Mouse (Mus musculus) frontal cortex, adult 2 months (tissue): ENCODE results near the gene Lpp. TPM values are rescaled to one million over a fixed set of nuclear protein-coding genes. Genes with fewer than 3 reads are reported as not detected.

Source experiments
- DNase-seq, 2 experiments: peaks; one replicate each; pipeline ENCODE4 v3.0.0; 2022; ENCODE audit warnings: low spot score in 1 of 2; ENCODE audit errors: extremely low spot score in 1 of 2
- polyA plus RNA-seq: library from polyadenylated mRNA; depleted of rRNA; stranded (reverse); fragments of >200 nt; gene quantifications from 2 replicates; pipeline ENCODE4 v1.2.3, GENCODE M21; 2012

The Lpp gene
- polyA plus RNA-seq, 1 experiment = 3.0 TPM

DNA sequence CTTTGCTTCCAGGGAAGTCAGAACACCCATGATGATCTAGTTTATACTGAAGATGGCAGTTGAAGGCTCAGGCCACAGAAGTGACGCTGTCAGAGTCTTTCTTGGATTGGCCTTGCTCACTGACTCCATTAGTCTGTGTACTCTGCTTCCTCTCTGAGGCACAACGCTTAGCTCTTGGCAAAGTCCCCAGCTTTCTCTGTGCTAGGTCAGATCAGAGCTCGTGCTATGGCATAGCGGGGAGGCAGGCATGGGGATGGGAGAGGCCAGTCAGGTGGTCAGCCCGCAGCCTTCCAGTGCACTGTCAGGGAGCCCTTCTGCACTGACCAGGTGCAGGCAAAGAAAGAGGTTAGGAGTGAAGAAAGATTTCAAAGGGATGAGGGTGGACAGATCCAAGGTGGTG is 72.3 kb downstream of the Lpp start:
- no peak for DNase-seq

DNA sequence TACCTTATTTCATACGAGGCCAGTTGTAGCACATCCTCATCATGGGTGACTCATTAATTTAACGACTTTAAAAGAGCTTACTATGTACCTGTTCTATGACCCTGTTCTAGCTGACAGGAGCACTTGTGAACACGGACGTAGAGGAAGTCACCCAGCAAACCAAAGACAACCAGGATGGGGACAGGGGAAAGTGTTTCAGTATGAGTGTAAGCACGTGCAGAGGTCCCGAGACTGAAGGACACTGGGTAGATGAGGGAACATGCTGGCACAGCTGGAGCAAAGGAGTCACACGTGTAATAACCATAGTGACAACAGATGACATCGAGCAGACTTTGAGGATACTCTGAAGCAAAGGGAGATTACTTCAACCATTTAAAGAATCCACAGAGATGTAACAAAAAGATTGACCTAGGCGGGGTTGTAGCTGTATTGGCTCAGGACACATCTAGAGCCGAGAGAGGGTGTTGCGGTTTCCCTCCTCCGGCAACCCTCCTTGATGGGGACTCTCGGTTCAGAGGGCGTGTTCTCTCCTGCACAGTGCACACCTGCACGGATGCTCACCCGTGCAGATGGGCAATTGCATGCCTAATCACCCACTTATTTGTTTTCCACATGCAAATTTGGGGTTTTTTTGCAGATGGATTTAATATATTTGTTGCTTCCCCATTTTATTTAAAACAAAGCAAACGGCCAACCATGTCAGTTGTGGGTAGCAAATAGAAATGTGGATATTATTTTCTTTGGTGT is 74.4 kb downstream of the Lpp start:
- no peak for DNase-seq

GRCm38 (mm10) chr16:24469313-24469712 is 76.0 kb downstream of the Lpp start:
- DNase-seq = no peak

DNA sequence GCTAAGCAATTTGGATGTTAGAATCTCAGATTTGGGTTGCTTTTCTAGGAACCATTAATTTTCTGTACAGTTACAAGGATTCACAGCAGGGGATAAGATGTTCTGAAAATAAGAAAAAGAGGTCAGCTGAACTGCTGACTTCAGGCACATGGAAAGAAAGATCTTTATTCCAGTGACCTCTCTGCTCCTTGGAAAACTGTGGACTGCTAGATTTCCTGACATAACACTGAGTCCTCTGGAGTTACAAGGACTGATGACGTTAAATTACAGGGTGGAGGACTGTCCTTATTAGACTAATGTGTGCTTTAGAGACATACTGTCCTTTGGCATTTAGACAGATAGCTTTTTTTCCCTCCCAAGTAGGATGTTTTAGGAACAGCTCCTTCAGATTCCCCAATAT is 77.3 kb downstream of the Lpp start:
- DNase-seq = no peak

- DNase-seq = no peak
Observed at GRCm38 (mm10) chr16:24471029-24471428, 77.7 kb downstream of the Lpp start.

DNA sequence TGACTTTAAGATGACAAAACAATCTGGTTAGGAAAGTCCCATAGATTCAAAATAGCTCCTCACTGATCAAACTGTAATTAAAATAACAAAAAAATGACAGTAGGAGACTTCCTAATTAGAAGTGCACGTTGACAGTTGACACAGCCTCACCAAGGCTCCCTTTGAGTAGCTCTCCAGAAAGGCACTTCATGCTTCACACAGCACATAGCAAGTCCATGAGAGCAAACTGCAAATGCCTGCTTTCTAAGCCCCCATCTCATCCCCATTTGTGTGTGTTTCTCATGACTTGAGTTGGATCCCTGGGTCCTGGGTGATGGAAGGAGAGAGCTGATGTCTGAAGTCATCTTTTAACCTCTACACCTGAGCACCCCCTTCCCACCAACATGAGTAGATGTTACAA is 78.5 kb downstream of the Lpp start:
- no peak for DNase-seq

DNA sequence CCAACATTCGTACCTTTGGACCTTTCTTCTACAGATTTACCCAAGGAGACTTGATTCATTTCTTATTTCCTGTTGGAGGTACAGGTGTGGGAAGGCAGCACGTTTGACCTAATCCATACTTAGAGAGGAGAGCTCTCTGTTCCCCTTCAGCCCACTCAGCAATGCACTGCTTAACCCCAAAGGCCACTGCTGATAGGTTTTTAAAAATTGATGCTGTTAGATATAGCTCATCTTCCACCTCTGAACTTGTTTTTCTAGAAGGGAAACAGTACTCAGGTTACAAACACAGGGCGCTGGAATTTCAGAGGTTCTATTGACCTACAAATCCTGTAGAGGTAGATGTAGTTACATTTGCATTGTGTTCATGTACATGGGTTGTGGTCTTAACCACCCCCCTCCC is 80.7 kb downstream of the Lpp start:
- DNase-seq = no peak

- DNase-seq = no peak
Observed at GRCm38 (mm10) chr16:24474781-24475180, 81.5 kb downstream of the Lpp start.

GRCm38 (mm10) chr16:24475305-24475947 is 82.1 kb downstream of the Lpp start:
- no peak for DNase-seq

DNA sequence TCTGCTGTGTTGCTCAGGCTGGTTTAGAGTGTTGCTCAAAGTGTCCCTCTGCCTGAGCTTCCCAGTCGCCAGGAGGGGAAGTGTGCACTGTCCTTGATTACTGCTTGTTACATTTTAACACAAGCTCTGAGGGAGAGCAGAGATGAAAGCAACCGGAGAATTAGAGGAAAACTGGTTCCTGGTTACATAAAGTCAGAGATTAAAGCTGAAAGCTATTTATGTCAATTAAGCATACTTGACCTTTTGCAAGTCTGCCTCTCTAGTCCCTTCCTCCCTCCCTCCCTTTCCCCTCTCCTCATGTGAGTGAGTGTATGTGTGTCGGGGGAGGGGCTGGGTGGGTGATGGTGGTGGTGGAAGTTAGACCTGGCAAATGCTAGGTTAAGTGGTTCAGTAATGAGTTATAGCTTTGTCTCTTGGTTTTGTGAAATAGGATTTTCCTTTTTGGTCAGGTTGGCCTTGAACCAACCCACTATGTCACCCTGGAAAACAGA is 83.6 kb downstream of the Lpp start:
- DNase-seq = no peak

DNA sequence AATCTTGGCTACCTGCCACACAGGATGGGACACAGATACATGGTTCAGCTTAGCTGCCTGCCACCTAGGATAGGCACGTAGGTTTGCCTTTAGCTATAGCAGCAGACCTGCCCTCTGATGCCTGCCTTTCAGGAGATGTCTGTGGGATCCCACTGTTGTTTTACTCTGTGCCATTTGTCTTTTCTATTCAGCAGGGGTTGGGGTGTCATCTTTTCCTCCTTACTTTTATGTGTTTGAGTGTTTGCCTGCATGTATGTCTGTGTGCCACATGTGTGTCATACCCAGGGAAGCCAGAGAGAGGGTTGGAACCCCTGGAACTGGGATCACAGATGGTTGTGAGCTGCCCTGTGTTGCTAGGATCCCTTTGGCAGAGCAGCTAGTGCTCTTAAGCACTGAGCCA is 84.7 kb downstream of the Lpp start:
- DNase-seq = no peak

GRCm38 (mm10) chr16:24478851-24479250 is 85.5 kb downstream of the Lpp start:
- no peak for DNase-seq

DNA sequence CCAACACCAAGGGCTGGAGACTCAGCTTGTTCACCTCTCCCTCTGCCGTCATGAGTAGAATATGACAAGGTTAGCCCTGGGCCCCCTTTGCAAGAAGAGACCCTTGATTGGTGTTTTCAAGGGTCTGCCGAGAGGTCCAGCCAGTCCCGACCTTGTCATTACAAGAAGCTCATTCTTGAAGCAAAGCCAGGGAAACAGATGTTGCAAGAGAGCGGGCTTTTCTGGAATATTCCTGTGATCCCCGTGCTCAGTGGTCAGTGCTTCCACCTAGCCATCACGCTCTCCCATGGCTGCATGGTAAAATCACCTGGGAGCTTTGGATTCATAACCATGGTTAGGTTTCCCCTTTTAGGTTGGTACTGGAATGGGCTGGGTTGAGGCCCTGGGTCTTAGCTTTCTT is 89.3 kb downstream of the Lpp start:
- no peak for DNase-seq

- DNase-seq = peak in 1 of 2 experiments; percentile 28
Observed at GRCm38 (mm10) chr16:24483527-24484101, 90.3 kb downstream of the Lpp start.

DNA sequence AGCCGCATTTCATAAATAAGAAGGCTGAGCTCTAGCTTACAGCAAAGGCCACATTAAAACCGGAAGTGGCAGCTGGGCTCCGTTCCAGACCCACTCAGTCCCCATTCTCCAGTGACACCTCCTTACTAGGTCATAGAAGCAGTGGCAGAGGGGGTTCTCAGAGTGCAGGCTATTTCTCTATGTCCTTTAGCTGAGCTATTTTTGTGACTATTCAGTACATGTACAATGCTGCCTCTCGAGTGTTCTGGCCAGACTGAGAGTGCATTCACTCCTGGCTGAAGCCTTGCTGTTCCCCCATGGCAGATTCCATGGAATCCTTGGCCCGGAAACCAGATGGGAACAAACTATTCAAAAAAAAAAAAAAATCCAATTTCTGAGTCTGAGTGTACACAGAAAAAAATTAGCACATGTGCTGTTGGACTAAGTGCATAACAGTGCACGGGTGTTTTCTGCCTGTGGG is 94.5 kb downstream of the Lpp start:
- no peak for DNase-seq

DNA sequence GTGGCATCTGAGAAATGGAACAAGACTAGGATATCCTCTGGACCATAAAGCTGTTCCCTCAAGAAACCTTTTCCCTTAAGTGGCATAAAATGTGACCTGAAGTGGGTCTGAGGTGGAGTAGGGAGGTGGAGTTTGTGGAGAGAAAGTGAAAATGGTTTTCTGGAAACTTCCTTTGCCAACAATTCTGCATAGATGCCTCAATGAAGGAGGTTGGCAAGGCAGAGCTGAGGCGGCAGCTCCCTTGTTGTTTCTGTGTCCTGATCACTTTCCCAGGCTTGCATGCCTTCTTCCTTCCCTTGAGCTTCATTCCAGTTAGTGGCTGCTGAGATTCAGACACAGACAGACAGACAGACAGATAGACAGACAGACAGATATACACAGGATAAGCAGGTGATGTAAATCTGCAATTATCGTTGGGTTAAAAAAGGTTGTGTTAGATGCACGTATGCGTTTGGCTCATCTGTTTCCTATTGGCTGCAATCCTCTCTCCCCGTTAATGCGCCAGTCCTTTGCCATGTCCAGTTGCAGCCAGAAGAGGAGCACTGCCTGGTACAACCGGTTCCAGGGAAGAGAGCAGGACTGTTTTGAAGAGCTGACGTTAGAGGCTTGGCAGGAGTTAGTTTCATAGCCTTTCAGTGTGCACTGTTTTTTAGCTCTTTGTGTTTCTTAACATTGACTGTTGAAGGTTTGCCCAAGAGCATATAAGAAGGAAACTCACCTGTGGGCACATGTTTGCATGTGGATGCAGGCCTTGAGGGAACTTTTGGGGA is 96.4 kb downstream of the Lpp start:
- no peak for DNase-seq

DNA sequence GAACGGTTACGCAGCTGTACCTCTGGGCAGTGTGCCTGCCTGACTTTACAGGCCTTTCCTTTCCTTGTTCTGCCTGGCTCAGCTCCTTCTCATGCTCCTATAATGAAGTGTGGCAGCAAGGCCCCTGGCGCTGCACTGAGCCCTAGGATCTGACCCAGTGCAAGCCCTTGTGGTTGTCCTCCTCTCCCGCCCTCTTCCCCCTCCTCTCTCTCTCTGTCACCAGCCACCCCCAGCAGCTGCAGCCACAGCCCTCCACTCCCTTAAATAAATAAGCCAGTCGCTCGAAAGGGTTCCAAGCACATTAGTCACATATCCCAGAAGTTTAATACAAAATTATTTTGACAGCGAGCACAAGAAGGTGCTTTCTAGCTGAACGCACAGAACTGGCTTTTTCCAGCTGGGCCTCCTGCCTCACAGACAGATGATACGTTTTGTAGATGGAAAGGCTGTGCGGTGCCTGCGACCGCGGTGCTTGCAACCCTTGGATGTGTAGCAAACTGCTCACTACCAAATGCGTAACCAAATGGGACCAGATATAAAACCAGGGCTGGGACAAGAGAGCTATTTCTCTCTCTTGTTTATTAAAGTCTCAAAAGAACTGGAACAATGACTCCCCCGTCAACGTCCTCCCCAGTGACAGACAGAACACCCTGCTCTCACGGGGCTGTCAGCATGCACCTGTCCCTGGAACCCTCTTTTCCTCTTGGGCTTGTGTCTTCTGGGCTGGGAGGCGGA is 97.6 kb downstream of the Lpp start:
- DNase-seq = no peak

- no peak for DNase-seq
Observed at GRCm38 (mm10) chr16:24491486-24491758, 98.1 kb downstream of the Lpp start.

GRCm38 (mm10) chr16:24492194-24492940 is 99.1 kb downstream of the Lpp start:
- DNase-seq = no peak

DNA sequence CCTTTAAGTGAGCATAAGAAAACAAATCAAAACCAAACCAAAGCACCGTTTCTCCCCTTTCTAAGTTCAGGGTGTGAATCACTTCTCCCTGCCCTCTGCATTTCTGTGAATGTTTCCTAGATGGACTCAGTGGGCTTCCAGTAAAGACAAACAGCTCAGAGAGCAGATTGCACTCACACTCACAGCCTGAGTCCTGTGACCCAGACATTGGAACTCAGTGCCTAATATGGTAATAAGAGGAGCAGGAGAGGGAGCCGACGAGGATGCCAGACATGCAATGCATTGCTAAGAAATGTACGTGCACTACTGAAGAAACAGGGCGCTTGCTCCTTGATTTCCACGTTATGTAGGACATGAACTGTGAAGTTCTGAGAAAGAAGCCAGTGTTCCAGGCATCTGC is 101.2 kb downstream of the Lpp start:
- DNase-seq = no peak
